Mouse (Mus musculus) ES-E14 (cell line): ENCODE measurements around the gene Usp7. TPM values are rescaled to one million over a fixed set of nuclear protein-coding genes. Genes with fewer than 3 reads are reported as not detected.

Source experiments
- DNase-seq: peaks from one replicate; pipeline ENCODE4 v3.0.0-alpha.2; 2013; ENCODE audit warnings: low read depth, low spot score
- H3K27ac ChIP-seq: 2 replicates; pipeline ENCODE4 v1.5.1; 2012; ENCODE audit warnings: low read depth, mild to moderate bottlenecking, low read length, moderate library complexity, mixed read lengths; ENCODE audit not compliant: poor library complexity, insufficient read depth, severe bottlenecking
- H3K36me3 ChIP-seq: 2 replicates; pipeline ENCODE4 v1.6.1; 2012; ENCODE audit warnings: mild to moderate bottlenecking, low read length, moderate library complexity, mixed read lengths; ENCODE audit not compliant: control insufficient read depth, poor library complexity, insufficient read depth, severe bottlenecking
- H3K4me1 ChIP-seq, 2 experiments: fragments of 150-350 bp in 1 of 2; sonication (generic) in 1 of 2; 2 replicates each; pipeline ENCODE4 v1.6.1; 2012; ENCODE audit warnings: low read length in 2 of 2, mild to moderate bottlenecking in 1 of 2, mixed read lengths in 1 of 2; ENCODE audit not compliant: control insufficient read depth in 2 of 2, insufficient read depth in 2 of 2, poor library complexity in 1 of 2
- H3K4me3 ChIP-seq, 2 experiments: fragments of 150-350 bp in 1 of 2; sonication (generic) in 1 of 2; 2 replicates each; pipeline ENCODE4 v1.5.1; 2012; ENCODE audit warnings: low read length in 2 of 2, low read depth in 1 of 2, mild to moderate bottlenecking in 1 of 2, mixed read lengths in 1 of 2; ENCODE audit not compliant: insufficient read depth in 1 of 2, poor library complexity in 1 of 2, severe bottlenecking in 1 of 2
- H3K9ac ChIP-seq: 2 replicates; pipeline ENCODE4 v1.6.1; 2012; ENCODE audit warnings: low read depth, mild to moderate bottlenecking, low read length, mixed read lengths; ENCODE audit not compliant: poor library complexity, insufficient read depth, severe bottlenecking
- H3K9me3 ChIP-seq: fragments of 150-350 bp; sonication (generic); 2 replicates; pipeline ENCODE4 v1.6.1; 2012; ENCODE audit warnings: low read depth, mild to moderate bottlenecking, low read length; ENCODE audit not compliant: control insufficient read depth, insufficient read depth
- CHD2 ChIP-seq: IDR thresholded peaks from 2 replicates; pipeline ENCODE4 v1.6.1; 2014; ENCODE audit warnings: mild to moderate bottlenecking, low read depth, low read length, inconsistent platforms
- HCFC1 ChIP-seq: IDR thresholded peaks from 2 replicates; pipeline ENCODE4 v1.6.1; 2012; ENCODE audit warnings: low read length, inconsistent platforms, borderline replicate concordance; ENCODE audit not compliant: insufficient read depth
- MAFK ChIP-seq: IDR thresholded peaks from 2 replicates; pipeline ENCODE4 v1.6.1; 2014; ENCODE audit warnings: mild to moderate bottlenecking, low read depth, low read length, inconsistent platforms; ENCODE audit not compliant: insufficient read depth
- ZC3H11A ChIP-seq: IDR thresholded peaks from 2 replicates; pipeline ENCODE4 v1.6.1; 2012; ENCODE audit warnings: low read depth, mild to moderate bottlenecking, inconsistent platforms, low read length, borderline replicate concordance
- ZNF384 ChIP-seq: IDR thresholded peaks from 2 replicates; pipeline ENCODE4 v1.6.1; 2012; ENCODE audit warnings: low read depth, low read length, inconsistent platforms
- in situ Hi-C, 2 experiments: fragments of 600-800 bp; cut with MboI; formaldehyde crosslinking; loops; one replicate each; pipeline ENCODE4 v1.15.1; 2025; ENCODE audit warnings: low sequenced_read_pairs in 2 of 2, inconsistent platforms in 1 of 2; ENCODE audit not compliant: unreplicated experiment in 2 of 2
- total RNA-seq: library from RNA; depleted of rRNA; stranded (reverse); fragments of 300-350 nt; gene quantifications from 2 replicates; pipeline ENCODE4 v1.2.3, GENCODE M21; 2012

The Usp7 gene
- total RNA-seq, 1 experiment: 242 TPM

GRCm38 (mm10) chr16:8790886-8791285 is 1.2 kb downstream of the Usp7 start:
- Histone ChIP-seq H3K9ac (peak overlapping the region; percentile 81; the same call in 1 of the 2 replicates), H3K4me1 (peaks cover 3 to 9% of the 10 kb centered on the region in 2 experiments; a peak in 3 of 4 replicates), H3K27ac (peak overlapping the region; percentile 19; the same call in 1 of the 2 replicates), H3K9me3 (no peaks in the 10 kb centered on the region), H3K36me3 (peaks cover 4% of the 10 kb centered on the region; the same call in 1 of the 2 replicates), H3K4me3 (peak overlapping the region; percentile 90 to 91)
- no peak for DNase-seq
- no peak for TF ChIP-seq MAFK
- no peak for TF ChIP-seq ZC3H11A
- no peak for TF ChIP-seq ZNF384
- no peak for TF ChIP-seq CHD2
- no peak for TF ChIP-seq HCFC1
- in situ Hi-C loops: no loop called here

GRCm38 (mm10) chr16:8784753-8785152 is 7.4 kb downstream of the Usp7 start:
- Histone ChIP-seq H3K36me3 (peaks cover 7% of the 10 kb centered on the region), H3K9ac (no peak overlapping the region), H3K9me3 (no peaks in the 10 kb centered on the region), H3K4me3 (no peak overlapping the region), H3K27ac (peak overlapping the region; percentile 11; the same call in 1 of the 2 replicates), H3K4me1 (peaks cover 4 to 11% of the 10 kb centered on the region in 2 experiments)
- DNase-seq: no peak
- in situ Hi-C loops: no loop called here
- no peak for TF ChIP-seq ZC3H11A
- TF ChIP-seq MAFK: no peak
- no peak for TF ChIP-seq CHD2
- TF ChIP-seq HCFC1: no peak
- no peak for TF ChIP-seq ZNF384

GRCm38 (mm10) chr16:8783198-8783913 is 8.8 kb downstream of the Usp7 start:
- peak overlapping the region; percentile 92 for H3K27ac ChIP-seq
- in situ Hi-C loops: no loop called here
- DNase-seq: peak; percentile 85
- TF ChIP-seq ZNF384 (no peak), ZC3H11A (peak; percentile 9; the same call in 1 of the 2 replicates), CHD2 (peak; percentile 64)
- no peaks in the 10 kb centered on the region for H3K9me3 ChIP-seq
- peak overlapping the region; percentile 93 for H3K9ac ChIP-seq
- peaks cover 4 to 11% of the 10 kb centered on the region in 2 experiments; a peak in 3 of 4 replicates for H3K4me1 ChIP-seq
- peak overlapping the region; percentile 79 to 97 for H3K4me3 ChIP-seq
- H3K36me3 ChIP-seq: peaks cover 7% of the 10 kb centered on the region

- H3K36me3 ChIP-seq: peaks cover 9% of the 10 kb centered on the region
- no peaks in the 10 kb centered on the region for H3K9me3 ChIP-seq
- DNase-seq: no peak
- TF ChIP-seq MAFK: no peak
- no peak for TF ChIP-seq CHD2
- H3K27ac ChIP-seq: peak overlapping the region; percentile 92; the same call in 1 of the 2 replicates
- peak overlapping the region; percentile 75; the same call in 1 of the 2 replicates for H3K9ac ChIP-seq
- peaks cover 7 to 10% of the 10 kb centered on the region in 2 experiments; a peak in 3 of 4 replicates for H3K4me1 ChIP-seq
- in situ Hi-C loops: no loop called here
- H3K4me3 ChIP-seq: peak overlapping the region; percentile 79 to 97
Measured at GRCm38 (mm10) chr16:8781660-8782059, 10.4 kb downstream of the Usp7 start.

GRCm38 (mm10) chr16:8781191-8781590 is 10.9 kb downstream of the Usp7 start:
- peak; percentile 77 for DNase-seq
- H3K36me3 ChIP-seq: peaks cover 9% of the 10 kb centered on the region
- H3K9me3 ChIP-seq: no peaks in the 10 kb centered on the region
- in situ Hi-C loops: no loop called here
- H3K4me1 ChIP-seq: peaks cover 10% of the 10 kb centered on the region in 2 experiments; a peak in 3 of 4 replicates
- TF ChIP-seq CHD2 (no peak), HCFC1 (no peak), MAFK (no peak), ZNF384 (no peak), ZC3H11A (no peak)
- peak overlapping the region; percentile 59 to 97 for H3K4me3 ChIP-seq
- H3K27ac ChIP-seq: peak overlapping the region; percentile 33; the same call in 1 of the 2 replicates
- H3K9ac ChIP-seq: peak overlapping the region; percentile 70; the same call in 1 of the 2 replicates
